Mouse (Mus musculus) liver, embryonic 14.5 days (tissue): ENCODE results near the gene Slc12a6. TPM values are rescaled to one million over a fixed set of nuclear protein-coding genes. Genes with fewer than 3 reads are reported as not detected.

ENCODE experiments used
- ATAC-seq: fragments of 200-750 bp; cut with Nextera tagmentation; 2 replicates; pipeline ENCODE4 v1.8.0; 2017; ENCODE audit warnings: moderate number of reproducible peaks, mild to moderate bottlenecking, moderate library complexity; ENCODE audit not compliant: insufficient read depth
- DNase-seq, 3 experiments: peaks; one replicate each; pipeline ENCODE4 v3.0.0-alpha.2; 2012 to 2013; ENCODE audit warnings: low read depth in 3 of 3, low spot score in 3 of 3
- H3K27ac ChIP-seq: fragments of 300-500 bp; sonication (generic); 2 replicates; pipeline ENCODE4 v1.5.1; 2014; ENCODE audit warnings: moderate library complexity, mild to moderate bottlenecking, control low read depth, inconsistent platforms
- H3K27me3 ChIP-seq: fragments of 300-500 bp; sonication (generic); 2 replicates; pipeline ENCODE4 v1.6.1; 2014; ENCODE audit warnings: mild to moderate bottlenecking, low read length, moderate library complexity; ENCODE audit not compliant: control insufficient read depth, insufficient read depth
- H3K36me3 ChIP-seq: fragments of 300-500 bp; sonication (generic); replicated peaks from 2 replicates; pipeline ENCODE4 v1.6.1; 2014; ENCODE audit warnings: low read depth; ENCODE audit not compliant: control insufficient read depth, insufficient read depth
- H3K4me1 ChIP-seq, 2 experiments: fragments of 200-500 bp in 1 of 2; fragments of 300-500 bp in 1 of 2; sonication (generic) in 1 of 2; replicated peaks; 2 replicates each; pipeline ENCODE4 v1.6.1; 2012 to 2014; ENCODE audit warnings: antibody characterized with exemption in 1 of 2, inconsistent platforms in 1 of 2, low read length in 1 of 2; ENCODE audit not compliant: control insufficient read depth in 2 of 2, insufficient read depth in 2 of 2
- H3K4me2 ChIP-seq: fragments of 300-500 bp; sonication (generic); 2 replicates; pipeline ENCODE4 v1.6.1; 2014; ENCODE audit warnings: low read depth, mild to moderate bottlenecking, control low read depth, moderate library complexity
- H3K4me3 ChIP-seq, 2 experiments: fragments of 200-500 bp in 1 of 2; fragments of 300-500 bp in 1 of 2; sonication (generic) in 1 of 2; 2 replicates each; pipeline ENCODE4 v1.5.1; 2012 to 2014; ENCODE audit warnings: low read depth in 2 of 2, low read length in 2 of 2, mild to moderate bottlenecking in 2 of 2, control low read depth in 1 of 2, inconsistent platforms in 1 of 2, moderate library complexity in 1 of 2; ENCODE audit not compliant: insufficient read depth in 1 of 2
- H3K9ac ChIP-seq: fragments of 300-500 bp; sonication (generic); replicated peaks from 2 replicates; pipeline ENCODE4 v1.6.1; 2014; ENCODE audit warnings: mild to moderate bottlenecking, control low read depth, moderate library complexity
- H3K9me3 ChIP-seq: fragments of 300-500 bp; sonication (generic); 2 replicates; pipeline ENCODE4 v1.6.1; 2016; ENCODE audit warnings: low read length, mixed read lengths; ENCODE audit not compliant: control insufficient read depth
- CTCF ChIP-seq: IDR thresholded peaks from 2 replicates; pipeline ENCODE4 v1.5.1; 2016; ENCODE audit warnings: antibody characterized with exemption, low read depth, control low read depth
- EP300 ChIP-seq: IDR thresholded peaks from 2 replicates; pipeline ENCODE4 v1.6.1; 2016; ENCODE audit warnings: antibody characterized with exemption, low read depth
- WGBS: fragments of 180-500 bp; shearing (Covaris S2); extraction: QIAGEN DNeasy Blood & Tissue Kit; methylation state at CpG from one replicate; pipeline ENCODE4 v1.1.7; 2014; ENCODE audit not compliant: insufficient replicate concordance; 5-methylcytosine and 5-hydroxymethylcytosine counted together
- polyA plus RNA-seq, 2 experiments: library from polyadenylated mRNA; depleted of rRNA in 1 of 2; stranded (reverse) in 1 of 2; unstranded in 1 of 2; fragments of >200 nt; fragmentation: Nextera tagmentation in 1 of 2; extraction: Ambion mirVana in 1 of 2; gene quantifications; 2 replicates each; pipeline versions ENCODE4 v1.2.1 to v1.2.3; 2012 to 2014

Gene Slc12a6
- polyA plus RNA-seq, 2 experiments = 3.4 to 8.7 TPM

- Histone ChIP-seq H3K4me1 (no peaks in the 10 kb centered on the region), H3K27me3 (no peaks in the 10 kb centered on the region), H3K4me3 (no peak overlapping the region), H3K9ac (no peak overlapping the region), H3K9me3 (no peaks in the 10 kb centered on the region), H3K27ac (no peak overlapping the region), H3K4me2 (no peak overlapping the region), H3K36me3 (no peaks in the 10 kb centered on the region)
- no peak for ATAC-seq
- 62% methylated on average over 4 of the region's 4 CpGs for WGBS
- no peak for DNase-seq
- TF ChIP-seq CTCF = no peak
- TF ChIP-seq EP300 = no peak
These were observed 41.3 kb upstream of the Slc12a6 start for GRCm38 (mm10) chr2:112224356-112224755.

GRCm38 (mm10) chr2:112232623-112233022, 33.0 kb upstream of the Slc12a6 start:
- no peak for DNase-seq
- TF ChIP-seq CTCF = no peak
- no peak for TF ChIP-seq EP300
- no peaks in the 10 kb centered on the region for H3K4me1 ChIP-seq
- no peaks in the 10 kb centered on the region for H3K9me3 ChIP-seq
- H3K27me3 ChIP-seq = no peaks in the 10 kb centered on the region
- no peak overlapping the region for H3K4me2 ChIP-seq
- 30% methylated on average over 1 of the region's 1 CpGs for WGBS
- no peak overlapping the region for H3K4me3 ChIP-seq
- no peaks in the 10 kb centered on the region for H3K36me3 ChIP-seq
- H3K9ac ChIP-seq = no peak overlapping the region
- no peak for ATAC-seq
- H3K27ac ChIP-seq = no peak overlapping the region

GRCm38 (mm10) chr2:112236620-112237019, 29.0 kb upstream of the Slc12a6 start:
- H3K27ac ChIP-seq = no peak overlapping the region
- H3K27me3 ChIP-seq = no peaks in the 10 kb centered on the region; the same call in 1 of the 2 replicates
- H3K36me3 ChIP-seq = no peaks in the 10 kb centered on the region
- ATAC-seq (no peak), DNase-seq (no peak)
- H3K4me2 ChIP-seq = no peak overlapping the region
- no peak overlapping the region for H3K9ac ChIP-seq
- H3K9me3 ChIP-seq = no peaks in the 10 kb centered on the region
- peaks cover 0 to 3% of the 10 kb centered on the region in 2 experiments; a peak in 1 of 4 replicates for H3K4me1 ChIP-seq
- 60% methylated on average over 2 of the region's 2 CpGs for WGBS
- TF ChIP-seq EP300 (no peak), CTCF (no peak)
- no peak overlapping the region for H3K4me3 ChIP-seq

- ATAC-seq (no peak), DNase-seq (no peak)
- Histone ChIP-seq H3K27ac (no peak overlapping the region), H3K4me1 (peaks cover 0 to 3% of the 10 kb centered on the region in 2 experiments; a peak in 1 of 4 replicates), H3K4me3 (no peak overlapping the region), H3K9me3 (no peaks in the 10 kb centered on the region), H3K27me3 (no peaks in the 10 kb centered on the region; the same call in 1 of the 2 replicates), H3K4me2 (no peak overlapping the region), H3K36me3 (no peaks in the 10 kb centered on the region), H3K9ac (no peak overlapping the region)
- TF ChIP-seq CTCF (no peak), EP300 (no peak)
- WGBS = 11% methylated on average over 4 of the region's 4 CpGs
These were observed 27.6 kb upstream of the Slc12a6 start for GRCm38 (mm10) chr2:112238006-112238405.

GRCm38 (mm10) chr2:112239212-112239934, 26.3 kb upstream of the Slc12a6 start, which contains the start of gene Lpcat4:
TSS of gene Lpcat4 (plus strand) at chr2:112239468.
- H3K36me3 ChIP-seq = no peaks in the 10 kb centered on the region
- H3K4me1 ChIP-seq = peaks cover 0 to 3% of the 10 kb centered on the region in 2 experiments; a peak in 1 of 4 replicates
- no peaks in the 10 kb centered on the region for H3K9me3 ChIP-seq
- WGBS = under 1% methylated on average over 88 of the region's 94 CpGs
- peak; percentile 92 for ATAC-seq
- H3K27ac ChIP-seq = peak within 1 kb of the TSS; percentile 24; the same call in 1 of the 2 replicates
- H3K4me3 ChIP-seq = peak within 1 kb of the TSS; percentile 61 to 78
- H3K9ac ChIP-seq = peak within 1 kb of the TSS; percentile 70
- no peaks in the 10 kb centered on the region; the same call in 1 of the 2 replicates for H3K27me3 ChIP-seq
- peak; percentile 47 to 60 (median 54) for DNase-seq
- TF ChIP-seq CTCF = peak; percentile 87
- no peak for TF ChIP-seq EP300
- peak within 1 kb of the TSS; percentile 71 for H3K4me2 ChIP-seq
